Comparison of ENCODE assay signal across 16 mouse cellular contexts in the genomic region with DNA sequence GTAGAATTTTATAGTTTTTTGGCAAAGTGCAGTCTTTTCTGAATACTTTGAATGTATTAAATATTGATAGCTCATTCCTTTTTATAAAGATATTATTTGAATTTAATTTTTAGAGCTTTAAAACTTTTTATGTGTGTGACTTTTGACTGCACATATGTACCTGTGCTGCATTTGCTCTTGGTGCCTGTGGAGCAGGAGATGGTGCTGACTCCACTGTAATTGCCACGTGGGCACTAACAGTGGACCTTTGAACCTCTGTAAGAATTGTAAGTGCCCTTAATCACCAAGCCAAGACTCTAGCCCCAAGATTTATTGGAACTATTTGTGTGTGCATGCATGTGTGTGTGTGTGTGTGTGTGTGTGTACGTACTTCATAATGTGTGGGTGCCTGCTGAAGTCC.
"Had no signal": no experiment of that assay in that cellular context is flagged by ENCODE, and none has a peak within 500 bp of the region (broad histone marks: within the 10 kb centered on the region; RNA-seq: fewer than 3 reads in every experiment).

No protein-coding gene starts in this region.

- H3K27ac ChIP-seq: limb, embryonic 12.5 days; lung, embryonic 15.5 days; midbrain, embryonic 13.5 days; neural tube, embryonic 15.5 days; stomach, postnatal 0 days had no signal

- H3K9me3 ChIP-seq: limb, embryonic 12.5 days; lung, embryonic 15.5 days; midbrain, embryonic 13.5 days; neural tube, embryonic 15.5 days had no signal

- DNase-seq: layer of hippocampus, adult 9-11 months; layer of hippocampus, postnatal 36 days; liver; liver, postnatal 0 days; lung, postnatal 14 days; right cerebral cortex, adult 18-20 months; right cerebral cortex, postnatal 25 days; thymus, postnatal 4 days had no signal

- H3K27me3 ChIP-seq: limb, embryonic 12.5 days; lung, embryonic 15.5 days; midbrain, embryonic 13.5 days; neural tube, embryonic 15.5 days had no signal

- H3K4me3 ChIP-seq: limb, embryonic 12.5 days; lung, embryonic 15.5 days; midbrain, embryonic 13.5 days; myocyte; neural tube, embryonic 15.5 days had no signal

- H3K36me3 ChIP-seq: limb, embryonic 12.5 days; lung, embryonic 15.5 days; midbrain, embryonic 13.5 days; neural tube, embryonic 15.5 days had no signal

- H3K4me2 ChIP-seq: limb, embryonic 12.5 days; lung, embryonic 15.5 days; midbrain, embryonic 13.5 days; neural tube, embryonic 15.5 days had no signal

- H3K9ac ChIP-seq: limb, embryonic 12.5 days; liver, postnatal 0 days; lung, embryonic 15.5 days; midbrain, embryonic 13.5 days; neural tube, embryonic 15.5 days had no signal

- ATAC-seq: hindbrain, embryonic 16.5 days; inflammation-experienced regulatory T-cells, adult 6 months; liver, postnatal 0 days; midbrain, embryonic 13.5 days had no signal
